Mouse (Mus musculus) natural killer cell, adult 2 months (primary cell): Measurements from ENCODE around the gene Lrpap1.

Experiments used
- DNase-seq, 2 experiments: peaks; one replicate each; pipeline ENCODE4 v3.0.0; 2022; ENCODE audit warnings: low spot score in 2 of 2

The Lrpap1 gene

GRCm38 (mm10) chr5:35057582-35057981, 48.0 kb downstream of the Lrpap1 start:
- no peak for DNase-seq

- DNase-seq, result no peak
These were observed 48.7 kb downstream of the Lrpap1 start, which contains the start of gene Dok7 for GRCm38 (mm10) chr5:35056604-35057432. Gene Dok7 (plus strand): TSS chr5:35056766.

GRCm38 (mm10) chr5:35055076-35055475, 50.5 kb downstream of the Lrpap1 start:
- no peak for DNase-seq

- DNase-seq, result peak in 1 of 2 experiments; percentile 25
These were observed 50.9 kb downstream of the Lrpap1 start for GRCm38 (mm10) chr5:35054628-35055027.

- DNase-seq, result no peak
These were observed 55.0 kb downstream of the Lrpap1 start for GRCm38 (mm10) chr5:35050541-35050940.

- DNase-seq, result peak; percentile 52 to 61
These were observed 62.5 kb downstream of the Lrpap1 start for GRCm38 (mm10) chr5:35043110-35043451.

GRCm38 (mm10) chr5:35042431-35043109, 63.0 kb downstream of the Lrpap1 start:
- DNase-seq, result peak in 1 of 2 experiments; percentile 29
